Mouse (Mus musculus): ENCODE measurements around the gene Gjb5. TPM values are rescaled to one million over a fixed set of nuclear protein-coding genes. Genes with fewer than 3 reads are reported as not detected.

The Gjb5 gene
- polyA plus RNA-seq, 1 experiment from 2014 or later = 0.42 TPM

GRCm38 (mm10) chr4:127354506-127355485 lies 3.2 kb downstream of the Gjb5 start:
- H3K27ac ChIP-seq (ENCODE audit: low read depth, low read length) = no peak overlapping the region
- DNase-seq (ENCODE audit: low spot score, missing footprints) = no peak
- 80% methylated on average over 15 of the region's 15 CpGs for WGBS

GRCm38 (mm10) chr4:127353951-127354438 lies 4.0 kb downstream of the Gjb5 start, which contains the start of gene Gjb4:
TSS of gene Gjb4 (minus strand) at chr4:127354081.
- no peak for DNase-seq (ENCODE audit: low spot score, missing footprints)
- Histone ChIP-seq H3K4me2 (no peak within 1 kb of the TSS), H3K4me1 (ENCODE audit: control insufficient read depth, insufficient read depth, low read length) (no peaks in the 10 kb centered on the region; the same call in 1 of the 2 replicates), H3K9ac (ENCODE audit: low read length) (no peak within 1 kb of the TSS), H3K9me3 (ENCODE audit: control insufficient read depth, low read length) (no peaks in the 10 kb centered on the region), H3K27ac (ENCODE audit: low read depth, low read length) (no peak within 1 kb of the TSS), H3K36me3 (ENCODE audit: control insufficient read depth, insufficient read depth, low read length) (no peaks in the 10 kb centered on the region), H3K4me3 (ENCODE audit: low read depth, low read length) (no peak within 1 kb of the TSS), H3K27me3 (ENCODE audit: control insufficient read depth, insufficient read depth, low read length) (no peaks in the 10 kb centered on the region)
- WGBS = 32% methylated on average over 8 of the region's 8 CpGs
- ATAC-seq (ENCODE audit: low FRiP score) = no peak

More at GRCm38 (mm10) chr4:127354506-127355485, 3.2 kb downstream of the Gjb5 start:
- Histone ChIP-seq H3K9me3 (ENCODE audit: control insufficient read depth, low read length) (no peaks in the 10 kb centered on the region), H3K4me1 (ENCODE audit: control insufficient read depth, insufficient read depth, low read length) (no peaks in the 10 kb centered on the region; the same call in 1 of the 2 replicates), H3K4me3 (ENCODE audit: low read depth, low read length) (no peak overlapping the region), H3K27me3 (ENCODE audit: control insufficient read depth, insufficient read depth, low read length) (no peaks in the 10 kb centered on the region), H3K36me3 (ENCODE audit: control insufficient read depth, insufficient read depth, low read length) (no peaks in the 10 kb centered on the region), H3K4me2 (no peak overlapping the region), H3K9ac (ENCODE audit: low read length) (no peak overlapping the region)
- ATAC-seq (ENCODE audit: low FRiP score) = no peak

GRCm38 (mm10) chr4:127352594-127352993 lies 5.4 kb downstream of the Gjb5 start:
- Histone ChIP-seq H3K27ac (ENCODE audit: low read depth, low read length) (no peak overlapping the region), H3K9me3 (ENCODE audit: control insufficient read depth, low read length) (no peaks in the 10 kb centered on the region), H3K4me1 (ENCODE audit: control insufficient read depth, insufficient read depth, low read length) (no peaks in the 10 kb centered on the region; the same call in 1 of the 2 replicates), H3K4me2 (no peak overlapping the region), H3K9ac (ENCODE audit: low read length) (no peak overlapping the region), H3K27me3 (ENCODE audit: control insufficient read depth, insufficient read depth, low read length) (no peaks in the 10 kb centered on the region), H3K36me3 (ENCODE audit: control insufficient read depth, insufficient read depth, low read length) (no peaks in the 10 kb centered on the region), H3K4me3 (ENCODE audit: low read depth, low read length) (no peak overlapping the region)
- no peak for DNase-seq (ENCODE audit: low spot score, missing footprints)
- no peak for ATAC-seq (ENCODE audit: low FRiP score)
- 50% methylated on average over 1 of the region's 1 CpGs for WGBS

GRCm38 (mm10) chr4:127349560-127350300 lies 8.3 kb downstream of the Gjb5 start:
- no peaks in the 10 kb centered on the region for H3K9me3 ChIP-seq (ENCODE audit: control insufficient read depth, low read length)
- H3K4me1 ChIP-seq (ENCODE audit: control insufficient read depth, insufficient read depth, low read length) = no peaks in the 10 kb centered on the region; the same call in 1 of the 2 replicates
- DNase-seq (ENCODE audit: low spot score, missing footprints) (no peak), ATAC-seq (ENCODE audit: low FRiP score) (no peak)
- H3K36me3 ChIP-seq (ENCODE audit: control insufficient read depth, insufficient read depth, low read length) = no peaks in the 10 kb centered on the region
- no peak overlapping the region for H3K4me2 ChIP-seq
- no peaks in the 10 kb centered on the region for H3K27me3 ChIP-seq (ENCODE audit: control insufficient read depth, insufficient read depth, low read length)
- no peak overlapping the region for H3K9ac ChIP-seq (ENCODE audit: low read length)
- 59% methylated on average over 4 of the region's 4 CpGs for WGBS
- no peak overlapping the region for H3K27ac ChIP-seq (ENCODE audit: low read depth, low read length)
- no peak overlapping the region for H3K4me3 ChIP-seq (ENCODE audit: low read depth, low read length)

GRCm38 (mm10) chr4:127345000-127345399 lies 13.0 kb downstream of the Gjb5 start:
- Histone ChIP-seq H3K9ac (ENCODE audit: low read length) (no peak overlapping the region), H3K36me3 (ENCODE audit: control insufficient read depth, insufficient read depth, low read length) (no peaks in the 10 kb centered on the region), H3K27ac (ENCODE audit: low read depth, low read length) (no peak overlapping the region), H3K9me3 (ENCODE audit: control insufficient read depth, low read length) (no peaks in the 10 kb centered on the region), H3K4me1 (ENCODE audit: control insufficient read depth, insufficient read depth, low read length) (no peaks in the 10 kb centered on the region), H3K4me3 (ENCODE audit: low read depth, low read length) (no peak overlapping the region), H3K27me3 (ENCODE audit: control insufficient read depth, insufficient read depth, low read length) (no peaks in the 10 kb centered on the region), H3K4me2 (no peak overlapping the region)
- ATAC-seq (ENCODE audit: low FRiP score) (no peak), DNase-seq (ENCODE audit: low spot score, missing footprints) (no peak)
- WGBS = 86% methylated on average over 5 of the region's 5 CpGs

- H3K27me3 ChIP-seq (ENCODE audit: control insufficient read depth, insufficient read depth, low read length) = no peaks in the 10 kb centered on the region
- H3K9ac ChIP-seq (ENCODE audit: low read length) = no peak overlapping the region
- no peak overlapping the region for H3K4me3 ChIP-seq (ENCODE audit: low read depth, low read length)
- ATAC-seq (ENCODE audit: low FRiP score) (no peak), DNase-seq (ENCODE audit: low spot score, missing footprints) (no peak)
- H3K36me3 ChIP-seq (ENCODE audit: control insufficient read depth, insufficient read depth, low read length) = no peaks in the 10 kb centered on the region
- H3K4me2 ChIP-seq = no peak overlapping the region
- no peak overlapping the region for H3K27ac ChIP-seq (ENCODE audit: low read depth, low read length)
- no peaks in the 10 kb centered on the region for H3K4me1 ChIP-seq (ENCODE audit: control insufficient read depth, insufficient read depth, low read length)
- WGBS = 70% methylated on average over 6 of the region's 6 CpGs
- H3K9me3 ChIP-seq (ENCODE audit: control insufficient read depth, low read length) = no peaks in the 10 kb centered on the region
Observed at GRCm38 (mm10) chr4:127341372-127341771, 16.6 kb downstream of the Gjb5 start.

GRCm38 (mm10) chr4:127337668-127338067 lies 20.3 kb downstream of the Gjb5 start:
- Histone ChIP-seq H3K4me1 (ENCODE audit: control insufficient read depth, insufficient read depth, low read length) (no peaks in the 10 kb centered on the region), H3K9me3 (ENCODE audit: control insufficient read depth, low read length) (no peaks in the 10 kb centered on the region), H3K4me3 (ENCODE audit: low read depth, low read length) (no peak overlapping the region), H3K4me2 (no peak overlapping the region), H3K36me3 (ENCODE audit: control insufficient read depth, insufficient read depth, low read length) (no peaks in the 10 kb centered on the region), H3K27ac (ENCODE audit: low read depth, low read length) (no peak overlapping the region), H3K9ac (ENCODE audit: low read length) (no peak overlapping the region), H3K27me3 (ENCODE audit: control insufficient read depth, insufficient read depth, low read length) (no peaks in the 10 kb centered on the region)
- no peak for DNase-seq (ENCODE audit: low spot score, missing footprints)
- no peak for ATAC-seq (ENCODE audit: low FRiP score)
- WGBS = 88% methylated on average over 5 of the region's 5 CpGs

GRCm38 (mm10) chr4:127334870-127335504 lies 23.0 kb downstream of the Gjb5 start:
- Histone ChIP-seq H3K27ac (ENCODE audit: low read depth, low read length) (no peak overlapping the region), H3K36me3 (ENCODE audit: control insufficient read depth, insufficient read depth, low read length) (no peaks in the 10 kb centered on the region), H3K4me1 (ENCODE audit: control insufficient read depth, insufficient read depth, low read length) (peaks cover 8% of the 10 kb centered on the region; the same call in 1 of the 2 replicates), H3K4me2 (no peak overlapping the region), H3K9ac (ENCODE audit: low read length) (no peak overlapping the region), H3K4me3 (ENCODE audit: low read depth, low read length) (no peak overlapping the region), H3K27me3 (ENCODE audit: control insufficient read depth, insufficient read depth, low read length) (peaks cover 21% of the 10 kb centered on the region), H3K9me3 (ENCODE audit: control insufficient read depth, low read length) (no peaks in the 10 kb centered on the region)
- 43% methylated on average over 5 of the region's 5 CpGs for WGBS
- no peak for ATAC-seq (ENCODE audit: low FRiP score)
- no peak for DNase-seq (ENCODE audit: low spot score, missing footprints)
